Mouse (Mus musculus) lung, postnatal 36 days (tissue): Measurements from ENCODE around the gene Sntg2.
A peak's percentile ranks its signal among the peaks of the same experiment; 100 is the strongest.

Experiments
- DNase-seq: peaks from one replicate; pipeline ENCODE4 v3.0.0; 2022; ENCODE audit warnings: mixed read lengths

Gene Sntg2

GRCm38 (mm10) chr12:30200621-30201020 lies 172.6 kb downstream of the Sntg2 start:
- no peak for DNase-seq

- peak; percentile 49 for DNase-seq
Measured at GRCm38 (mm10) chr12:30199735-30200134, 173.4 kb downstream of the Sntg2 start.

GRCm38 (mm10) chr12:30198250-30198649 lies 174.9 kb downstream of the Sntg2 start:
- no peak for DNase-seq

- no peak for DNase-seq
Measured at GRCm38 (mm10) chr12:30181721-30182120, 191.5 kb downstream of the Sntg2 start.

GRCm38 (mm10) chr12:30179623-30180022 lies 193.6 kb downstream of the Sntg2 start:
- DNase-seq = no peak

- DNase-seq = no peak
Measured at GRCm38 (mm10) chr12:30177966-30178365, 195.2 kb downstream of the Sntg2 start.

GRCm38 (mm10) chr12:30177529-30177928 lies 195.6 kb downstream of the Sntg2 start:
- no peak for DNase-seq

- no peak for DNase-seq
Measured at GRCm38 (mm10) chr12:30168491-30168890, 204.7 kb downstream of the Sntg2 start.

- DNase-seq = no peak
Measured at GRCm38 (mm10) chr12:30164538-30164937, 208.6 kb downstream of the Sntg2 start.

- no peak for DNase-seq
Measured at GRCm38 (mm10) chr12:30164005-30164404, 209.2 kb downstream of the Sntg2 start.

GRCm38 (mm10) chr12:30161731-30162406 lies 211.3 kb downstream of the Sntg2 start:
- no peak for DNase-seq

GRCm38 (mm10) chr12:30160475-30160874 lies 212.7 kb downstream of the Sntg2 start:
- peak; percentile 7 for DNase-seq

GRCm38 (mm10) chr12:30159788-30160187 lies 213.4 kb downstream of the Sntg2 start:
- DNase-seq = no peak

- no peak for DNase-seq
Measured at GRCm38 (mm10) chr12:30154079-30154673, 219.0 kb downstream of the Sntg2 start.

- DNase-seq = peak; percentile 61
Measured at GRCm38 (mm10) chr12:30142085-30142484, 231.1 kb downstream of the Sntg2 start.

- DNase-seq = no peak
Measured at GRCm38 (mm10) chr12:30132524-30132923, 240.7 kb downstream of the Sntg2 start, which contains the start of gene Tpo. Tpo (minus strand) TSS chr12:30132624.

GRCm38 (mm10) chr12:30129411-30129716 lies 243.8 kb downstream of the Sntg2 start:
- no peak for DNase-seq

- DNase-seq = peak; percentile 84
Measured at GRCm38 (mm10) chr12:30128561-30129410, 244.4 kb downstream of the Sntg2 start.
